Mouse (Mus musculus) thymus, adult 18-20 months (tissue): ENCODE results near the gene Tmem169.
A peak's percentile ranks its signal among the peaks of the same experiment; 100 is the strongest.

Source experiments
- DNase-seq, 2 experiments: peaks; one replicate each; pipeline ENCODE4 v3.0.0; 2022; ENCODE audit warnings: mixed read lengths in 2 of 2

The Tmem169 gene

GRCm38 (mm10) chr1:72287893-72288292, 3.7 kb downstream of the Tmem169 start:
- DNase-seq, result no peak

DNA sequence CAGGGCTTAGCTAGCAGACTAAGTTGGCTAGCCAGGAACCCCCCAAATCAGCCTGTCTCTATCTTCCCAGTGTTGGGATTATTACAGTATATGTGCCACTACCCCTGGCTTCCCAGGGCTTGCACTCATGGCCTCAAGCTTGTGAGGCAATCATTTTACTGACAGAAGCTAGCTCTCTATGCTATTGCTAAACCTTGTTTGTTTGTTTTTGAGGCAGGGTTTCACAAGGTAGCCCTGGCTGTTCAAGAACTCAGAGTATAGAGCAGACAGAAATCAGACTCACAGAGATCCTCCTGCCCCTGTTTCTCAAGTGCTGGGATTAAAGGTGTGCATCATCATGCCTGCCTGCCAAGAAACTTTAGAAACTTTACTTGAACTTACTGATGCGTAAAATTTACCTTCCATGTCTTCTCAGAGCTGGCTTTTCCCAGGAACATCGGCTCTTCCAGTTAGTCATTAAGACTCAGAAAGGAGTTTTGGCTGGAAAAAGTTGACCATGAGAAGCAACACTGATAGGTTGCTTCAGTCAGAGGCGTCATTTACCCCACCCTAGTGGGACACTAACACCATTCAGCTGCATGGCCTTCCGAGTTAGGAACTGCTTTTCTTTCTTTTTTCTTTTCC, 4.5 kb downstream of the Tmem169 start:
- DNase-seq, result no peak

DNA sequence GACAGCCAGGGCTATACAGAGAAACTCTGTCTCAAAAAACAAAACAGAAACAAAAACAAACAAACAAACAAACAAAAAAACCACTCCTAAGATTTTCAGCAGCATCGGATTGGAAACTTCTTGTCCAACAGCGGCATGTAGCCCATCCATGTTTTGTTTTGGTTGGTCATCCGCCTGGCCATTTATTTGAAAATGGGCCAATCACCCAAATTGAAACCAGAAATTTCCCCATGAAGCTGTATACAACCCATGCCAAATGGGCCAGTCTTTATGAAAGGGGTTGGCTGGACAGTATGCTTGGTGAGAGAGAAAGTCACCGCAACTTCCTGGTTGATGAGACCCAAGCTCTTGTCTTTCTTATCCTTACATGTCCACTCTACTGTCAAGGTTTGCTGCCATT, 6.7 kb downstream of the Tmem169 start:
- DNase-seq, result no peak

DNA sequence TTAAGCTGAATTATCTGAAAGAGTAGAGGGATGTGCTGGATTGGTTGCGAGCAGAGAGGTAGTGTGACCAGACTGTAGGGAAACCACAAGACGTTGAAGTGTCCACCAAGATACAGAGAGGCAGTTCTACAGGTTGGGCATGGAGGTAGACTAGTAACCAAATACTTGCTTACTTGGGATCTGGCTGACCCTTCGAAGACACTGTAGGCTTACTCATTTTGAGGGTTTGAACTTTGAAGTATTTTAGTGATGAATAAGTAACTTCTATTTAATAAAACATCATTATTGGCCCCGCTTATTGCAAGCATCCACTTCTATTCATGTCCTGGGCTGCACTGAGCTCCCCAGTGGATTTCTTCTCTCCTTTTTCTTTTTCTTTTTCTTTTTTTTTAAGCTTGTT, 7.3 kb downstream of the Tmem169 start:
- DNase-seq, result no peak

DNA sequence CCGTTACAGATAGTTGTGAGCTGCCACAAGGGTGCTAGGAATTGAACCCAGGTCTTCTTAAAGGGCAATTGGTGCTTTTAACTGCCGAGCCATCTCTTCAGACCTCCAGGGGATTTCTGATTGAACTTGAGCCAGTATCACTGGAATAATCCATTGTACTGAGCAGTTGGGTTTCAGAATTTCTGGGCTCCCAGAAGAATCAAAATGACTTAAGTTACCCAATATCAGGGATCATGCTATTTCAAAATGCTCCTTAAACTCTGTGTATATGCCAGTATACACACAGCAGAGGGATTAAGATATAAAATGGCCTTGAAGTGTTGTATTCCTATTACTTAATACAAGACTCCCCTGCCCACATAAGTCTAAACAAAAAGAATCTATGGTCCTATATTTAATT, 7.8 kb downstream of the Tmem169 start:
- no peak for DNase-seq

DNA sequence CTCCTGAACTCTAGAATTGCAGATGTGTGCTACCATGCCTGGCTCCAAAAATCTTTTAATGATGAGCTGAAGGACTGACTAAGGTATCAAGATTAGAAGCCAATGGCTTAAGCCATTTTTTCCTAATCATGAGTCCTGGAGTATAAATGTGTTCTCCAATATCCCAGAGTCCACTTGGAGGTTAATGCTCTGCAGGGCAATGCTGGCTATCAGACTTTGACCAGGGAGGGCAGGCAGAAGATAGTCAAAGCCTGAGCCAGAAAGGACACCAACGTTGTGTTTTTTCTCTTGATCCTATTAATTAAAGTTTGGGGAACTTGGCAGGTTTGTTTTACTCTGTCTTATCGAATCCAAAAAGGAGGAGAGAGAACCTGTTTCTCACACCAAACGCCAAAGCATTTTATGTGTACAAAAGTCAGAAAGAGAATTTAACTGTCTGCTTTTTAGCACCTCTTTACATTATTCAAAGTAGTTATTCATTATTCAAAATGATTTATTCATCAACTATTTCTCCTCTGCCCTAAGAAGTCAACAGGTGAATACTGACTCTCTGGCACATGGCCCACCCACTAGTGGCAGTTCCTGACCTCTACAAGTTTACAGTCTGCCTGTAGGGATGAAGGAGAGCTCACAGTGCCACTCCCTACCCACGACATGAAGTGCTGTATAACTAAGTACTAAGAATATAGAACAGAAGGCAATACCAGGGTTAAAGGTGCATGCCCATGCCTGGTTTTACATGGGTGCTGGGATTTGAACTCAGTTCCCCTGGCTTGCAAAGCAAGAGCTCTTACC, 9.9 kb downstream of the Tmem169 start:
- no peak for DNase-seq

DNA sequence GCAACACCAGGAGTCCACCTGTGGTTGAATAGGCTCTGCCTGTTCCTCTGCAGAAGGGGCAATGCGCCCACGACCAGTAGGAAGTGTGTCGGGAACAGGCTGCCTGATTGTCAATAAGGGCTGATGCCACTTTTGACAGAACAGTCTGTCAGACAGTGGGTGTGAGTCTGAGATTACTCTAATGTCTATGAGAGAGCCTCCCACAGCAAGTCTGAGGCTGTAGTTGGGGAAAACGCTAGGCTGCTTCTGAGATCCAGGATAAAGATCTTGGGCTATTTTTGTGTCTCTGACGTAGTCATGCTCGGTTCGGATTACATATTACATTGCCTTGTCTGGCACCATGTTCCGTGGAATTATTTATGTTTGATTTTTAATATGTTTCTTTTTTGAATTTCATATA, 11.6 kb downstream of the Tmem169 start:
- no peak for DNase-seq

GRCm38 (mm10) chr1:72301845-72302244, 17.7 kb downstream of the Tmem169 start:
- no peak for DNase-seq

DNA sequence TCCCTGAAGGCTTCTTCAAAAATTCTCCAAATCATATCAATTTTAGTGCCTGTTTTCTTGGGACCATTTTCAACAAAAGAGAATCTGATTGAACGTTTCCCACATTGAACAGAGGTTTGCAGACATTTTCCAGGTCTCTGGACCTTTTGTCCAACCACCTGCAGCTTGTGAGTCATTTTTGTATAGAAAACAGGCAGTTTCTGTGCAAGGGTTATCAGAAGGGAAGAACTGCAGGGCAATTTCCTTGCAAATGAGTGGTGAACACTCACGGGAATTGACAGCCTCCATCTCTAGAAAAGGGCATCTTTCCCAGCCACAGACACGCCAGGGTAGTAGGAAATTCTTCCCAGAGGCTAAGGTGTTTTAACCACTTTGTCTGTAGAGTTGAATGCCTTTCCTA, 22.1 kb downstream of the Tmem169 start:
- no peak for DNase-seq

DNA sequence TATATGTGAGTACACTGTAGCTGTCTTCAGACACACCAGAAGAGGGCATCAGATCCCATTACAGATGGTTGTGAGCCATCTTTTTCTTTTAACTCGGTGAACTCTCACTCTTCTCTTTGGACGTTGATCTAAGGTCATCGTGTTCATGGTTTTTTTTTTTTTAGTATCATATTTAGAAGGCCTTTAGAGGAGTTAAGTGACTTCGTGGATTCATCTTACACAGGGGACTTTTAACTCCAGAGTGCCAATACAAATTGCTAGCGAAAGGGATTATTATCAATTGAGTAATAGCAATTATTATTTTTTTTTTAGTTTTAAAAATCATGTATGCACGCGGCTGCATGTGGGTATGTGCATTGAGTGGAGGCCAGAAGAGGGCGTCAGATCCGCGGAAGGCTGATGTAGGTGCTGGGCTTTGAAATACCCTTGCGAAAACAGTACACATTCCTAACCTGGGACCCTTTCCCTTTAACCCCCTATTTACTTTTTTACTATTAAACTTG, 22.6 kb downstream of the Tmem169 start:
- peak; percentile 9 to 37 for DNase-seq

GRCm38 (mm10) chr1:72307317-72307798, 23.2 kb downstream of the Tmem169 start, which contains the start of gene Xrcc5:
TSS of gene Xrcc5 (plus strand) at chr1:72307421.
- DNase-seq, result peak; percentile 83 to 90

- DNase-seq, result no peak
These were observed 24.8 kb downstream of the Tmem169 start for GRCm38 (mm10) chr1:72308919-72309318.

DNA sequence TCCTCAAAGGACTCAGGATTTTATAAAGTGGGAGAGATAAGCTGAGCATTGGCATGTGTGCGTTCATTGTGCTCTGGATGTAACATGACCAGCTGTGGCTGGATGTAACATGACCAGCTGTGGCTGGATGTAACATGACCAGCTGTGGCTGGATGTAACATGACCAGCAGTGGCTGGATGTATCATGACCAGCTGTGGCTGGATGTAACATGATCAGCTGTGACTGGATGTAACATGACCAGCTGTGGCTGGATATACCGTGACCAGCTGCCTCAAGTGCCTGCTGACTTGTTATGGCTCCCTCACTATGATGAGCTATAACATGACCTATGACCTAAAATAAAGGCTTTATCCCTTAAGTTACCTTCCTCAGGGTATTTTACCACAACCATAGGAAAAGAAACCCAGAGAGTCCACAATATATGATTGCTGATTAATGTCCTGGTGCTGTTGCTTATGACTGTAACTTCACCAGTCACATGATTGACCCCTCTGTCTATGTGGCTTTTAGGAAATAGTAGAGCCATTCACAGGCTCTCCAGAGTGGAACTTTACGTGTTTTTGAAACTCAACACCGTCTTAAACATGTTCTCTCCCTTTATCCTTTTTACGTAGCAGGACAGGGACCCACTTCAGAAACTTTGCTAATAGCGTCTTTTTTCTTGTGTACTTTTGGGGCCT, 25.7 kb downstream of the Tmem169 start:
- DNase-seq, result no peak

- no peak for DNase-seq
These were observed 28.7 kb downstream of the Tmem169 start for GRCm38 (mm10) chr1:72312701-72313398.

DNA sequence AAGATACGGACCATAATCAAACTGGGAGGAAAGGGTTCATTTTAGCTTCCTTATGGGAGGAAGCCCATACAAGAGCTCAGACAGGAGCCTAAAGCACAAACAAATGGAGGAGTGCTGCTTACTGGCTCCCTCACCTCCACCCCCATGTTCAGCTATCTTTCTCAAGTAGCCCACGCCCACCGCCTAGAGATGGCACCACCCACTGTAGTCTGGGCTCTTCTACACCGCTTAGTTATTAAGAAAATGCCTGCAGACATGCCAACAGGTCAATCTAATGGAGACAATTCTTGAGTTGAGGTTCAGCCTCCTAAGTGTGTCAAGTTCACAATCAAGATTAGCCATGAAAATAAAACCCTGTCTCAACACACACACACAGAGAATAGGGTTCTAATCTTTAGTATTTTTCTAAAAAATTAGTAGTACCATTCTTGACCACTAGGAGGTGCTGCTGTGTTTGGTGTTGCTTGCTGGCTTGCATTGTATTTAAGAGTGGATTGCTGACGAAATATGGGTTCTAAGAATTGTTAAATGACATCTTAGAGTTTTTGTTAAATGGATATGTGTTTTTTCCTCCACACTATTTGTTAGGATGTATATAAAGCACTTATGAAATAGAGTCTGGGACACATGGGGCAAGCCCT, 29.4 kb downstream of the Tmem169 start:
- DNase-seq, result no peak

- no peak for DNase-seq
These were observed 31.3 kb downstream of the Tmem169 start for GRCm38 (mm10) chr1:72315447-72315846.

- no peak for DNase-seq
These were observed 32.2 kb downstream of the Tmem169 start for GRCm38 (mm10) chr1:72316409-72316808.

- no peak for DNase-seq
These were observed 32.7 kb downstream of the Tmem169 start for GRCm38 (mm10) chr1:72316901-72317300.

- no peak for DNase-seq
These were observed 36.6 kb downstream of the Tmem169 start for GRCm38 (mm10) chr1:72320759-72321158.

- DNase-seq, result no peak
These were observed 39.1 kb downstream of the Tmem169 start for GRCm38 (mm10) chr1:72323248-72323647.

GRCm38 (mm10) chr1:72326162-72326821, 42.1 kb downstream of the Tmem169 start:
- DNase-seq, result no peak

DNA sequence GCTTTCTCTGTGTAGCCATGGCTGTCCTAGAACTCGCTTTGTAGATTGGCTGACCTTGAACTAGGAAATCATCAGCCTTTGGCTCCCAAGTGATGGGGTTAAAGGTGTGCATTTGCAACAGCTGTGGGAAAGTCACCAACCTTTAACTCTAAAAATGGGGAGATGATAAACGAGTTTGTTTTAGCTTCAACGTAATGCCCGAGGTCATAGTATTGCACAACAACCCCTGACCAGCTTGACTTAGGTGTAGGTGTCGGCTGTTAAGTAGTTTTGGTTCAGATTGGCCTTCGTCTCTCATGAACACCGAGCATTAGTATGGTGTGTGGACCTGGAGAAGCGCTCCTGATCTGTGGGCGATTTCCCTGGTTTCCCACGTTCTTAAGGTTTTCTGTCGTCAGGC, 50.6 kb downstream of the Tmem169 start:
- DNase-seq, result no peak
